Mouse (Mus musculus): ENCODE measurements around the gene Adk.
"Not testable (repeated sequence)": the region's sequence is repeated elsewhere in the genome, so short reads cannot be mapped to it uniquely, and the experiment has no call there.

Gene Adk

GRCm38 (mm10) chr14:21433995-21434394 lies 381.6 kb downstream of the Adk start:
- no peak for DNase-seq (ENCODE audit: low spot score in 2 of 2)

- no peak for DNase-seq (ENCODE audit: low spot score in 2 of 2)
Measured at GRCm38 (mm10) chr14:21434686-21435085, 382.3 kb downstream of the Adk start.

GRCm38 (mm10) chr14:21439785-21440184 lies 387.4 kb downstream of the Adk start:
- no peak for DNase-seq (ENCODE audit: low spot score in 2 of 2)

GRCm38 (mm10) chr14:21440526-21440925 lies 388.2 kb downstream of the Adk start:
- no peak for DNase-seq (ENCODE audit: low spot score in 2 of 2)

GRCm38 (mm10) chr14:21441772-21442533 lies 389.6 kb downstream of the Adk start:
- DNase-seq (ENCODE audit: low spot score in 2 of 2) = no peak

GRCm38 (mm10) chr14:21452581-21452980 lies 400.2 kb downstream of the Adk start:
- no peak for DNase-seq (ENCODE audit: low spot score in 2 of 2)

- DNase-seq (ENCODE audit: low spot score in 2 of 2) = no peak
Measured at GRCm38 (mm10) chr14:21453896-21454295, 401.5 kb downstream of the Adk start.

- DNase-seq (ENCODE audit: low spot score in 2 of 2) = no peak
Measured at GRCm38 (mm10) chr14:21455654-21456350, 403.4 kb downstream of the Adk start.

- no peak for DNase-seq (ENCODE audit: low spot score in 2 of 2)
Measured at GRCm38 (mm10) chr14:21456526-21456925, 404.2 kb downstream of the Adk start.

- DNase-seq (ENCODE audit: low spot score in 2 of 2) = no peak
Measured at GRCm38 (mm10) chr14:21457876-21458275, 405.5 kb downstream of the Adk start.

- DNase-seq (ENCODE audit: low spot score in 2 of 2) = no peak
Measured at GRCm38 (mm10) chr14:21458696-21459095, 406.3 kb downstream of the Adk start.

- no peak for DNase-seq (ENCODE audit: low spot score in 2 of 2)
Measured at GRCm38 (mm10) chr14:21459163-21459562, 406.8 kb downstream of the Adk start.

- no peak for DNase-seq (ENCODE audit: low spot score in 2 of 2)
Measured at GRCm38 (mm10) chr14:21462398-21462797, 410.0 kb downstream of the Adk start.

GRCm38 (mm10) chr14:21463117-21463712 lies 410.8 kb downstream of the Adk start:
- DNase-seq (ENCODE audit: low spot score in 2 of 2) = no peak

GRCm38 (mm10) chr14:21470386-21470785 lies 418.0 kb downstream of the Adk start:
- no peak for DNase-seq (ENCODE audit: low spot score in 2 of 2)

GRCm38 (mm10) chr14:21471975-21472374 lies 419.6 kb downstream of the Adk start:
- DNase-seq (ENCODE audit: low spot score in 2 of 2) = no peak

- not testable (repeated sequence) for DNase-seq (ENCODE audit: low spot score in 2 of 2)
Measured at GRCm38 (mm10) chr14:21474593-21475132, 422.3 kb downstream of the Adk start.

GRCm38 (mm10) chr14:21477181-21477580 lies 424.8 kb downstream of the Adk start:
- no peak for DNase-seq (ENCODE audit: low spot score in 2 of 2)

- no peak for DNase-seq (ENCODE audit: low spot score in 2 of 2)
Measured at GRCm38 (mm10) chr14:21479566-21479965, 427.2 kb downstream of the Adk start.

GRCm38 (mm10) chr14:21480191-21480590 lies 427.8 kb downstream of the Adk start:
- no peak for DNase-seq (ENCODE audit: low spot score in 2 of 2)

GRCm38 (mm10) chr14:21481231-21481630 lies 428.9 kb downstream of the Adk start, which contains the start of gene Kat6b:
Gene Kat6b, plus strand, starts transcription at chr14:21481434.
- DNase-seq (ENCODE audit: low spot score in 2 of 2) = no peak

- DNase-seq (ENCODE audit: low spot score in 2 of 2) = no peak
Measured at GRCm38 (mm10) chr14:21484199-21484598, 431.8 kb downstream of the Adk start.

Data from urinary bladder, adult 18-20 months (tissue).